Mouse (Mus musculus) bone marrow, adult 2 months (tissue): Measurements from ENCODE around the gene Nacc2.

Experiments used
- CTCF ChIP-seq: fragments of 200-500 bp; IDR thresholded peaks from 2 replicates; pipeline ENCODE4 v1.5.1; 2011; ENCODE audit warnings: low read length, control low read depth; ENCODE audit not compliant: control insufficient read depth, insufficient read depth
- POLR2A ChIP-seq: fragments of 200-500 bp; IDR thresholded peaks from 2 replicates; pipeline ENCODE4 v1.6.1; 2011; ENCODE audit warnings: low read depth, mild to moderate bottlenecking, control low read depth, low read length, borderline replicate concordance; ENCODE audit not compliant: control insufficient read depth

GRCm38 (mm10) chr2:26061018-26061666 lies 61.9 kb downstream of the Nacc2 start:
- TF ChIP-seq POLR2A = no peak
- no peak for TF ChIP-seq CTCF
